Mouse (Mus musculus) liver, embryonic 14.5 days (tissue): ENCODE data around the gene Fetub. TPM values are rescaled to one million over a fixed set of nuclear protein-coding genes. Genes with fewer than 3 reads are reported as not detected.

ENCODE experiments used
- ATAC-seq: fragments of 200-750 bp; cut with Nextera tagmentation; 2 replicates; pipeline ENCODE4 v1.8.0; 2017; ENCODE audit warnings: moderate number of reproducible peaks, mild to moderate bottlenecking, moderate library complexity; ENCODE audit not compliant: insufficient read depth
- DNase-seq, 3 experiments: peaks; one replicate each; pipeline ENCODE4 v3.0.0-alpha.2; 2012 to 2013; ENCODE audit warnings: low read depth in 3 of 3, low spot score in 3 of 3
- H3K27ac ChIP-seq: fragments of 300-500 bp; sonication (generic); 2 replicates; pipeline ENCODE4 v1.5.1; 2014; ENCODE audit warnings: moderate library complexity, mild to moderate bottlenecking, control low read depth, inconsistent platforms
- H3K27me3 ChIP-seq: fragments of 300-500 bp; sonication (generic); 2 replicates; pipeline ENCODE4 v1.6.1; 2014; ENCODE audit warnings: mild to moderate bottlenecking, low read length, moderate library complexity; ENCODE audit not compliant: control insufficient read depth, insufficient read depth
- H3K36me3 ChIP-seq: fragments of 300-500 bp; sonication (generic); replicated peaks from 2 replicates; pipeline ENCODE4 v1.6.1; 2014; ENCODE audit warnings: low read depth; ENCODE audit not compliant: control insufficient read depth, insufficient read depth
- H3K4me1 ChIP-seq, 2 experiments: fragments of 200-500 bp in 1 of 2; fragments of 300-500 bp in 1 of 2; sonication (generic) in 1 of 2; replicated peaks; 2 replicates each; pipeline ENCODE4 v1.6.1; 2012 to 2014; ENCODE audit warnings: antibody characterized with exemption in 1 of 2, inconsistent platforms in 1 of 2, low read length in 1 of 2; ENCODE audit not compliant: control insufficient read depth in 2 of 2, insufficient read depth in 2 of 2
- H3K4me2 ChIP-seq: fragments of 300-500 bp; sonication (generic); 2 replicates; pipeline ENCODE4 v1.6.1; 2014; ENCODE audit warnings: low read depth, mild to moderate bottlenecking, control low read depth, moderate library complexity
- H3K4me3 ChIP-seq, 2 experiments: fragments of 200-500 bp in 1 of 2; fragments of 300-500 bp in 1 of 2; sonication (generic) in 1 of 2; 2 replicates each; pipeline ENCODE4 v1.5.1; 2012 to 2014; ENCODE audit warnings: low read depth in 2 of 2, low read length in 2 of 2, mild to moderate bottlenecking in 2 of 2, control low read depth in 1 of 2, inconsistent platforms in 1 of 2, moderate library complexity in 1 of 2; ENCODE audit not compliant: insufficient read depth in 1 of 2
- H3K9ac ChIP-seq: fragments of 300-500 bp; sonication (generic); replicated peaks from 2 replicates; pipeline ENCODE4 v1.6.1; 2014; ENCODE audit warnings: mild to moderate bottlenecking, control low read depth, moderate library complexity
- H3K9me3 ChIP-seq: fragments of 300-500 bp; sonication (generic); 2 replicates; pipeline ENCODE4 v1.6.1; 2016; ENCODE audit warnings: low read length, mixed read lengths; ENCODE audit not compliant: control insufficient read depth
- CTCF ChIP-seq: IDR thresholded peaks from 2 replicates; pipeline ENCODE4 v1.5.1; 2016; ENCODE audit warnings: antibody characterized with exemption, low read depth, control low read depth
- EP300 ChIP-seq: IDR thresholded peaks from 2 replicates; pipeline ENCODE4 v1.6.1; 2016; ENCODE audit warnings: antibody characterized with exemption, low read depth
- WGBS: fragments of 180-500 bp; shearing (Covaris S2); extraction: QIAGEN DNeasy Blood & Tissue Kit; methylation state at CpG from one replicate; pipeline ENCODE4 v1.1.7; 2014; ENCODE audit not compliant: insufficient replicate concordance; 5-methylcytosine and 5-hydroxymethylcytosine counted together
- polyA plus RNA-seq, 2 experiments: library from polyadenylated mRNA; depleted of rRNA in 1 of 2; stranded (reverse) in 1 of 2; unstranded in 1 of 2; fragments of >200 nt; fragmentation: Nextera tagmentation in 1 of 2; extraction: Ambion mirVana in 1 of 2; gene quantifications; 2 replicates each; pipeline versions ENCODE4 v1.2.1 to v1.2.3; 2012 to 2014

Gene Fetub
- polyA plus RNA-seq, 2 experiments = 1.5 to 2.3 TPM

- TF ChIP-seq CTCF (no peak), EP300 (no peak)
- H3K4me3 ChIP-seq = no peak overlapping the region
- H3K27me3 ChIP-seq = no peaks in the 10 kb centered on the region
- H3K9me3 ChIP-seq = no peaks in the 10 kb centered on the region
- no peak overlapping the region for H3K4me2 ChIP-seq
- 75% methylated on average over 8 of the region's 8 CpGs for WGBS
- H3K27ac ChIP-seq = no peak overlapping the region
- ATAC-seq (no peak), DNase-seq (no peak)
- no peaks in the 10 kb centered on the region for H3K36me3 ChIP-seq
- H3K9ac ChIP-seq = no peak overlapping the region
- no peaks in the 10 kb centered on the region for H3K4me1 ChIP-seq
Measured at GRCm38 (mm10) chr16:22961073-22961472, 42.9 kb downstream of the Fetub start.

- Histone ChIP-seq H3K4me2 (no peak overlapping the region), H3K9me3 (no peaks in the 10 kb centered on the region), H3K27ac (no peak overlapping the region), H3K4me3 (no peak overlapping the region), H3K36me3 (no peaks in the 10 kb centered on the region), H3K9ac (no peak overlapping the region), H3K27me3 (no peaks in the 10 kb centered on the region), H3K4me1 (no peaks in the 10 kb centered on the region)
- TF ChIP-seq CTCF (no peak), EP300 (no peak)
- DNase-seq (no peak), ATAC-seq (no peak)
- 50% methylated on average over 5 of the region's 5 CpGs for WGBS
Measured at GRCm38 (mm10) chr16:22962256-22962655, 44.1 kb downstream of the Fetub start.

- TF ChIP-seq EP300 (no peak), CTCF (no peak)
- no peak for ATAC-seq
- Histone ChIP-seq H3K4me3 (no peak overlapping the region), H3K27ac (no peak overlapping the region), H3K36me3 (no peaks in the 10 kb centered on the region), H3K27me3 (no peaks in the 10 kb centered on the region), H3K9me3 (no peaks in the 10 kb centered on the region), H3K4me2 (no peak overlapping the region), H3K9ac (no peak overlapping the region), H3K4me1 (no peaks in the 10 kb centered on the region)
- no peak for DNase-seq
Measured at GRCm38 (mm10) chr16:22963293-22963692, 45.2 kb downstream of the Fetub start.

GRCm38 (mm10) chr16:22967383-22968030 is 49.4 kb downstream of the Fetub start:
- Histone ChIP-seq H3K27me3 (no peaks in the 10 kb centered on the region), H3K9ac (no peak overlapping the region), H3K27ac (no peak overlapping the region), H3K4me2 (no peak overlapping the region), H3K9me3 (no peaks in the 10 kb centered on the region), H3K36me3 (no peaks in the 10 kb centered on the region), H3K4me1 (no peaks in the 10 kb centered on the region), H3K4me3 (no peak overlapping the region)
- TF ChIP-seq CTCF (no peak), EP300 (no peak)
- no peak for DNase-seq
- ATAC-seq = no peak
- WGBS = 42% methylated on average over 1 of the region's 1 CpGs

Other genes starting within 250 kb of the Fetub start
- 0.17 TPM in 1 of 2 replicates, not detected in the other for gene Crygs, start 106.8 kb upstream of the Fetub start, polyA plus RNA-seq (2012; rRNA removed)
- gene Crygs, start 106.8 kb upstream of the Fetub start, polyA plus RNA-seq (2014; fragmentation: Nextera tagmentation; extraction: Ambion mirVana) = 0.16 TPM in 1 of 2 replicates, not detected in the other
- 20.3 and 25.6 TPM in 2 replicates for gene Tbccd1, start 60.7 kb upstream of the Fetub start, polyA plus RNA-seq (2012; rRNA removed)
- gene Tbccd1, start 60.7 kb upstream of the Fetub start, polyA plus RNA-seq (2014; fragmentation: Nextera tagmentation; extraction: Ambion mirVana) = 23.5 and 24.8 TPM in 2 replicates
- 15.1 and 25.9 TPM in 2 replicates for gene Dnajb11, start 60.5 kb upstream of the Fetub start, polyA plus RNA-seq (2012; rRNA removed)
- 54.3 and 54.9 TPM in 2 replicates for gene Dnajb11, start 60.5 kb upstream of the Fetub start, polyA plus RNA-seq (2014; fragmentation: Nextera tagmentation; extraction: Ambion mirVana)
- gene Ahsg, start 27.1 kb upstream of the Fetub start, polyA plus RNA-seq (2012; rRNA removed) = 1,135 and 1,143 TPM in 2 replicates
- gene Ahsg, start 27.1 kb upstream of the Fetub start, polyA plus RNA-seq (2014; fragmentation: Nextera tagmentation; extraction: Ambion mirVana) = 1,052 and 1,153 TPM in 2 replicates
- gene Hrg, start 32.7 kb downstream of the Fetub start, polyA plus RNA-seq (2012; rRNA removed) = 0.16 and 0.28 TPM in 2 replicates
- 0.71 and 1.0 TPM in 2 replicates for gene Hrg, start 32.7 kb downstream of the Fetub start, polyA plus RNA-seq (2014; fragmentation: Nextera tagmentation; extraction: Ambion mirVana)
- gene Kng2, start 111.1 kb downstream of the Fetub start, polyA plus RNA-seq (2012; rRNA removed) = 7.9 and 13.3 TPM in 2 replicates
- gene Kng2, start 111.1 kb downstream of the Fetub start, polyA plus RNA-seq (2014; fragmentation: Nextera tagmentation; extraction: Ambion mirVana) = 27.6 and 27.7 TPM in 2 replicates
- gene Kng1, start 139.5 kb downstream of the Fetub start, polyA plus RNA-seq (2012; rRNA removed) = 162 and 225 TPM in 2 replicates
- gene Kng1, start 139.5 kb downstream of the Fetub start, polyA plus RNA-seq (2014; fragmentation: Nextera tagmentation; extraction: Ambion mirVana) = 513 and 583 TPM in 2 replicates
- 111 and 159 TPM in 2 replicates for gene Eif4a2, start 189.1 kb downstream of the Fetub start, polyA plus RNA-seq (2012; rRNA removed)
- 55.9 and 66.5 TPM in 2 replicates for gene Eif4a2, start 189.1 kb downstream of the Fetub start, polyA plus RNA-seq (2014; fragmentation: Nextera tagmentation; extraction: Ambion mirVana)
- 6.5 and 17.1 TPM in 2 replicates for gene Rfc4, start 209.4 kb downstream of the Fetub start, polyA plus RNA-seq (2012; rRNA removed)
- gene Rfc4, start 209.4 kb downstream of the Fetub start, polyA plus RNA-seq (2014; fragmentation: Nextera tagmentation; extraction: Ambion mirVana) = 177 and 178 TPM in 2 replicates
- not detected in 2 replicates for gene Adipoq, start 228.2 kb downstream of the Fetub start, polyA plus RNA-seq (2012; rRNA removed)
- gene Adipoq, start 228.2 kb downstream of the Fetub start, polyA plus RNA-seq (2014; fragmentation: Nextera tagmentation; extraction: Ambion mirVana) = not detected in 2 replicates